Mouse (Mus musculus) retina, adult 2 months (tissue): ENCODE measurements around the gene Iqch.

ENCODE experiments used
- DNase-seq: peaks from one replicate; pipeline ENCODE4 v3.0.0-alpha.2; 2012; ENCODE audit warnings: low read depth, low spot score

Gene Iqch

GRCm38 (mm10) chr9:63377270-63378142, 224.8 kb downstream of the Iqch start, which contains the start of gene Map2k5:
TSS of gene Map2k5 (minus strand) at chr9:63377902.
- DNase-seq, result peak; percentile 80

GRCm38 (mm10) chr9:63373315-63373714, 229.0 kb downstream of the Iqch start:
- DNase-seq, result no peak

- DNase-seq, result no peak
Observed at GRCm38 (mm10) chr9:63372541-63372940, 229.8 kb downstream of the Iqch start.
